In the genomic region with DNA sequence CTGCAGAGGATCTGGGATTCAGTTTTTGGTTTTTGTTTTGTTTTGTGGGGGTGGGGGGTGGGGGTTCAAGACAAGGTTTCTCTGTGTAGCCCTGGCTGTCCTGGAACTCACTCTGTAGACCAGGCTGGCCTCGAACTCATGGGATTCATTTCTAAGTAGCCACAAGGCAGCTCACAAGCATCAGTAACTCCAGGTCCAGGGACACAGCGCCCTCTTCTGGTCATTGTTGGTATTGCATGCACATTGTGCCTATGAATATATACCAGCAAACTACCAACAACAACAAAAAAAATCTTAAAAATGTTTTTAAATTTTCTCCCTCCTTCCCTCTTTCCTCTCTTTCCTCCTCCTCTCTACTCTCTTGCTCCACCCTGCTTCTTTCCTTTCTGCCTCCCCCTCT, we compare ENCODE assay signal across 10 mouse cellular contexts. TPM values are rescaled to one million over a fixed set of nuclear protein-coding genes. Genes with fewer than 3 reads are reported as not detected.
A peak's percentile ranks its signal among the peaks of the same experiment; 100 is the strongest.
DNase-seq lines count a peak whose midpoint lies in the region; TF ChIP-seq lines count a peak whose summit lies in the region.
"Had no signal": no experiment of that assay in that cellular context is flagged by ENCODE, and none has a peak within 500 bp of the region (broad histone marks: within the 10 kb centered on the region; RNA-seq: fewer than 3 reads in every experiment).

No protein-coding gene starts in this region.

- peak; percentile 51 for DNase-seq in heart, adult 8-10 months (ENCODE audit: low spot score)
- DNase-seq in heart, adult 11 months = no peak
- peak; percentile 35 for DNase-seq in ovary, postnatal 36 days (ENCODE audit: low spot score)
- no peak for DNase-seq in ovary, postnatal 10 days (ENCODE audit: low spot score)
- DNase-seq in kidney, postnatal 4 days = peak; percentile 78
- DNase-seq in thymus, postnatal 0 days (ENCODE audit: low spot score) = peak; percentile 67
- DNase-seq in cerebellum, adult 8-10 months = no peak

- H3K4me1 ChIP-seq in bone marrow, adult 2 months (ENCODE audit: control insufficient read depth, insufficient read depth, low read length) = no peaks in the 10 kb centered on the region

- peak; percentile 76 for TF ChIP-seq CTCF in bone marrow, adult 2 months (IDR thresholded peaks at IDR 0.05; ENCODE audit: control insufficient read depth, insufficient read depth, low read length)

- no peak for TF ChIP-seq POLR2A in bone marrow, adult 2 months (IDR thresholded peaks at IDR 0.05; ENCODE audit: borderline replicate concordance, control insufficient read depth, low read depth, low read length)

- WGBS in bone marrow, adult 2 months = 19% methylated on average over 2 of the region's 2 CpGs

- H3K4me3 ChIP-seq in bone marrow, adult 2 months (replicated peaks; ENCODE audit: control insufficient read depth, low read depth, low read length) = no peak overlapping the region
- H3K4me3 ChIP-seq: embryonic facial prominence, embryonic 12.5 days; limb, embryonic 12.5 days had no signal

- H3K27ac ChIP-seq in bone marrow, adult 2 months (ENCODE audit: control insufficient read depth, insufficient read depth, low read depth, low read length, poor library complexity) = no peak overlapping the region
- H3K27ac ChIP-seq: embryonic facial prominence, embryonic 12.5 days; limb, embryonic 12.5 days had no signal

RNA-seq across cellular contexts. Expression of gene Myzap, which starts 22.5 kb away (rescaled TPM):
- total RNA-seq in heart, adult 8-10 months (2022) = 100 to 1,000 TPM; 373 to 483 (median 430) TPM
- 2.8 and 8.7 TPM in 2 replicates for polyA plus RNA-seq in bone marrow, adult 2 months (2011; ENCODE audit: insufficient read depth, insufficient read length, low replicate concordance, missing spikeins)
- polyA plus RNA-seq in thymus, postnatal 0 days (2015; fragmentation: Nextera tagmentation; extraction: Ambion mirVana) = 12.6 and 14.2 TPM in 2 replicates

Comparison
In these comparisons a context has a peak if more than half of its experiments do, and no peak if none do; other contexts are left out.
1. DNase-seq: peak in heart, adult 8-10 months (single experiment), ovary, postnatal 36 days (single experiment), kidney, postnatal 4 days (2 of 2) and thymus, postnatal 0 days (single experiment); none in heart, adult 11 months (single experiment), ovary, postnatal 10 days (single experiment) and cerebellum, adult 8-10 months (single experiment).